Mouse (Mus musculus) lung, postnatal 25 days (tissue): Measurements from ENCODE around the gene Anapc11.
"Not testable (repeated sequence)": the region's sequence is repeated elsewhere in the genome, so short reads cannot be mapped to it uniquely, and the experiment has no call there.

Experiments
- DNase-seq: peaks from one replicate; pipeline ENCODE4 v3.0.0; 2022; ENCODE audit warnings: low spot score

Anapc11 gene

GRCm38 (mm10) chr11:120598283-120598989, at the start of gene Anapc11, which contains the start of gene Alyref:
Gene Anapc11 (plus strand): TSS chr11:120598421.
Gene Alyref (minus strand): TSS chr11:120598365.
- DNase-seq = peak; percentile 95

- DNase-seq = no peak
Measured at GRCm38 (mm10) chr11:120548786-120549167, 49.4 kb upstream of the Anapc11 start.

GRCm38 (mm10) chr11:120549168-120549945, 48.9 kb upstream of the Anapc11 start, which contains the start of gene Mcrip1:
Gene Mcrip1 (minus strand): TSS chr11:120549727.
- peak; percentile 95 for DNase-seq

- DNase-seq = no peak
Measured at GRCm38 (mm10) chr11:120549986-120550809, 48.0 kb upstream of the Anapc11 start.

GRCm38 (mm10) chr11:120550810-120551440, 47.3 kb upstream of the Anapc11 start, which contains the start of gene Ppp1r27:
Gene Ppp1r27 (minus strand): TSS chr11:120551132.
- DNase-seq = no peak

GRCm38 (mm10) chr11:120552736-120553135, 45.5 kb upstream of the Anapc11 start:
- no peak for DNase-seq

- DNase-seq = no peak
Measured at GRCm38 (mm10) chr11:120554834-120555233, 43.4 kb upstream of the Anapc11 start.

- DNase-seq = no peak
Measured at GRCm38 (mm10) chr11:120555260-120555659, 43.0 kb upstream of the Anapc11 start.

- not testable (repeated sequence) for DNase-seq
Measured at GRCm38 (mm10) chr11:120558843-120559242, 39.4 kb upstream of the Anapc11 start.

- no peak for DNase-seq
Measured at GRCm38 (mm10) chr11:120560952-120561728, 37.1 kb upstream of the Anapc11 start.

GRCm38 (mm10) chr11:120562949-120563348, 35.3 kb upstream of the Anapc11 start:
- no peak for DNase-seq

GRCm38 (mm10) chr11:120565114-120565513, 33.1 kb upstream of the Anapc11 start:
- DNase-seq = no peak

GRCm38 (mm10) chr11:120568324-120568723, 29.9 kb upstream of the Anapc11 start:
- DNase-seq = no peak

GRCm38 (mm10) chr11:120571122-120571521, 27.1 kb upstream of the Anapc11 start:
- no peak for DNase-seq

- DNase-seq = no peak
Measured at GRCm38 (mm10) chr11:120571754-120572416, 26.3 kb upstream of the Anapc11 start.

- no peak for DNase-seq
Measured at GRCm38 (mm10) chr11:120572417-120572751, 25.8 kb upstream of the Anapc11 start.

GRCm38 (mm10) chr11:120572752-120573584, 25.3 kb upstream of the Anapc11 start, which contains the start of gene P4hb:
Gene P4hb (minus strand): TSS chr11:120573253.
- peak; percentile 100 for DNase-seq

GRCm38 (mm10) chr11:120573585-120574277, 24.5 kb upstream of the Anapc11 start:
- DNase-seq = no peak

GRCm38 (mm10) chr11:120574278-120574600, 24.0 kb upstream of the Anapc11 start:
- DNase-seq = no peak
